Mouse (Mus musculus) embryonic facial prominence, embryonic 10.5 days (tissue): Measurements from ENCODE around the gene Jph4. TPM values are rescaled to one million over a fixed set of nuclear protein-coding genes. Genes with fewer than 3 reads are reported as not detected.

Experiments
- DNase-seq: peaks from one replicate; pipeline ENCODE4 v3.0.0-alpha.2; 2017; ENCODE audit warnings: low spot score
- H3K27ac ChIP-seq: fragments of 300-500 bp; sonication (generic); replicated peaks from 2 replicates; pipeline ENCODE4 v1.5.1; 2016; ENCODE audit warnings: mild to moderate bottlenecking
- H3K27me3 ChIP-seq: fragments of 300-500 bp; sonication (generic); replicated peaks from 2 replicates; pipeline ENCODE4 v1.6.1; 2016; ENCODE audit warnings: low read depth, mild to moderate bottlenecking; ENCODE audit not compliant: poor library complexity, severe bottlenecking
- H3K36me3 ChIP-seq: fragments of 300-500 bp; sonication (generic); replicated peaks from 2 replicates; pipeline ENCODE4 v1.6.1; 2016; ENCODE audit warnings: mild to moderate bottlenecking, moderate library complexity
- H3K4me1 ChIP-seq: fragments of 300-500 bp; sonication (generic); 2 replicates; pipeline ENCODE4 v1.6.1; 2016
- H3K4me3 ChIP-seq: fragments of 300-500 bp; sonication (generic); 2 replicates; pipeline ENCODE4 v1.5.1; 2016; ENCODE audit warnings: mild to moderate bottlenecking, moderate library complexity
- H3K9me3 ChIP-seq: fragments of 300-500 bp; sonication (generic); 2 replicates; pipeline ENCODE4 v1.6.1; 2016; ENCODE audit warnings: mild to moderate bottlenecking
- WGBS: fragments of 180-500 bp; shearing (Covaris S2); methylation state at CpG from one replicate; pipeline ENCODE4 v1.1.7; 2016; 5-methylcytosine and 5-hydroxymethylcytosine counted together
- polyA plus RNA-seq: library from polyadenylated mRNA; unstranded; fragments of >200 nt; fragmentation: Nextera tagmentation; extraction: Ambion mirVana; gene quantifications from 2 replicates; pipeline ENCODE4 v1.2.1, GENCODE M21; 2016

Gene Jph4
- polyA plus RNA-seq, 1 experiment from 2014 or later = 0.81 TPM

DNA sequence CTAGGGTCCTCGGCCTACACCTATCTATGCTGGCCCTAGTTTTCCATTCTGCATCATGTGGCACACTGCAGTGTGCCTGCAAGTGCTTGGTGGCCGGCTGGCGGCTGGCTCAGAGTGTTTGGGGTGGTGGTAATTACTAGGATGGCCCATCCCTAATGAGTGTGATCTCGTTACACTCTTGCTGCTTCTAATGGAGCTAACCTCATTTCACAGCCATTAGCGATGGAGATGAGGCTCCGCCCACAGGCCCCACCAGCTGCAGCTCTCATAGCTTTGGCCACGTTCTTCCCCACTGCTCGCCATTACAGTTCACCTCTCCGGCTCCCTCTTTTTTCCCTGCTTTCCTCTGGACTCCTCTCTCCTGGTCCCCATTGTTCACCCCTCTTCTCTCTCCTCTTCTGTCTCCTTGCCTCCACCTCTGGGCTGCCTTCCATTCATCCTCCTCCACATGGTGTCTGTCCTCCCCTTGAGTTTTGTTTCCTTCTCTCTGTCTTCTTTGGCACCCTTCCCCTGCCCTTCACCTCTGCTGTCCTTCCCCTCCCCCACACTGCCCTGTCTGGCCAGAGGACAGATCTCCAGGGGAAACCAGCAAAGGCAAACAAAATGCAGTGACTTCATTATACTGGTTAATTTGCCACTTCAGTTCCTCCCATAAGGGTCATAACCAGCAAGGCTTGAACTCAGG is 31.3 kb downstream of the Jph4 start:
- Histone ChIP-seq H3K27ac (peak overlapping the region; percentile 5; the same call in 1 of the 2 replicates), H3K36me3 (no peaks in the 10 kb centered on the region; the same call in 1 of the 2 replicates), H3K27me3 (0 out of 2 replicates have a peak, but pooled peaks cover 3% of the 10 kb centered on the region), H3K4me3 (no peak overlapping the region), H3K4me1 (peaks cover 40% of the 10 kb centered on the region), H3K9me3 (no peaks in the 10 kb centered on the region)
- 40% methylated on average over 9 of the region's 9 CpGs for WGBS
- DNase-seq = no peak

- H3K9me3 ChIP-seq = no peaks in the 10 kb centered on the region
- WGBS = 77% methylated on average over 6 of the region's 6 CpGs
- no peak overlapping the region for H3K4me3 ChIP-seq
- DNase-seq = no peak
- H3K4me1 ChIP-seq = peaks cover 41% of the 10 kb centered on the region
- no peaks in the 10 kb centered on the region; the same call in 1 of the 2 replicates for H3K36me3 ChIP-seq
- peaks cover 7% of the 10 kb centered on the region for H3K27me3 ChIP-seq
- H3K27ac ChIP-seq = no peak overlapping the region
Observed at GRCm38 (mm10) chr14:55083481-55083880, 33.3 kb downstream of the Jph4 start.

DNA sequence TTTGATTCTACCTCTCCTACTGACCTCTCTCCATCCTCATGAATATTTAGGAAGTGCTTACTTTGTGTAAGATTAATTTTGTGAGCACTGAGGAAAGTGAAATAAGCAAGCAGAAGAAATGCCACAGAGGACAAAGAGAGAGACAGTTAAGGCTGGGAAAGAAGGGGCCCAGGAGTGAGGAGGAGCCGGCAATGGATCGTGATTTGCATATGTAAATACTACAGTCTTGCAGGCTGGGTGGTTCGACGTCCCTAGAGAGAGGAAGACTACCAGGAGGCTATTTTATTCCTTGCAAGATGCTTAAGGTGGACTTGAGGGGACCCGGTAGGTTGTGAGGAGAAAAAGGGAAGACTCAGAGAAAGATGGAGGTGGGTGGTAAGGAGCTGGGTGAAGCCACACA is 35.6 kb downstream of the Jph4 start:
- WGBS = 46% methylated on average over 5 of the region's 5 CpGs
- peaks cover 37% of the 10 kb centered on the region for H3K4me1 ChIP-seq

DNA sequence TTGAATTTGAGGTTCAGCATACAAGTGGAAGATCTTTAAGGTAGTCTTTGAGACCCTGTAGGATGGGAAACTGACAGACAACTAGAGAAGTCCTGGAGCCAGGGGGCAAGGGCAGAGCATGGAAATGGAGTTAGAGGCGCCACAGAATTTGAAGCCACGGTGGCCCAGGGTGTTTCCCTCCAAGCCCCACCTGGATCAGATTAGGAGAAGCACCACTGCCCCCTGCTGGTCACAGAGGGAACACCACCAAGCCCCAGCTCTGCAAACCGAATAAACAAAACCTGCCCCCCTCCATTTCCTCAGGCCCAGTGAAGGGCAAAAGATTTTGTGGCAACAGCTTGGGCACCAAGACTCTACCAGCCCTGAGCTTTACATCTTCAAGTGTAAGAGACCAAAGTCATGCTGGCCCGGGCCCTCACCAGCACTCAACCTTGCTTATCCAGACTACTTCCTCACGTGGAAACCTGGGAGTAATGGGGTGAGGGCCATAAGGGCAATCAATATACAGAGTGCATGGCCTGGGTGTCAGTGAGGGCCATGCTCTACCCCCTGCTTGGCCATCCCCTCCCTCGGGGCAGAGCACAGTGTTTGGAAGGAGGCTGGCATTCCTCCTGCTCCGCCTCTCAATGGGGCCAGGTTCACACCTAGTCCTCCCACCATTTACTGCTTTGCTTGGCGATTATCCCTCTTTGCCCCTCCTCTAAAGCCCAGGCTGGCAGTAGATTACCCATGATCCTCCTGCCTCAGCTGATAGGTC is 37.3 kb downstream of the Jph4 start:
- H3K36me3 ChIP-seq = peaks cover 10% of the 10 kb centered on the region
- peaks cover 36% of the 10 kb centered on the region for H3K27me3 ChIP-seq
- peak; percentile 88 for DNase-seq
- peak overlapping the region; percentile 45 for H3K4me3 ChIP-seq
- peak overlapping the region; percentile 65 for H3K27ac ChIP-seq
- no peaks in the 10 kb centered on the region for H3K9me3 ChIP-seq
- peaks cover 27% of the 10 kb centered on the region for H3K4me1 ChIP-seq
- WGBS = 20% methylated on average over 8 of the region's 8 CpGs

More for the DNA sequence above, 35.6 kb downstream of the Jph4 start:
- Histone ChIP-seq H3K27ac (no peak overlapping the region), H3K9me3 (no peaks in the 10 kb centered on the region), H3K27me3 (peaks cover 30% of the 10 kb centered on the region), H3K4me3 (no peak overlapping the region), H3K36me3 (no peaks in the 10 kb centered on the region; the same call in 1 of the 2 replicates)
- no peak for DNase-seq

GRCm38 (mm10) chr14:55078366-55078989 is 38.3 kb downstream of the Jph4 start:
- Histone ChIP-seq H3K9me3 (no peaks in the 10 kb centered on the region), H3K36me3 (peaks cover 19% of the 10 kb centered on the region), H3K27me3 (peaks cover 44% of the 10 kb centered on the region), H3K4me1 (peaks cover 27% of the 10 kb centered on the region), H3K27ac (peak overlapping the region; percentile 65), H3K4me3 (peak overlapping the region; percentile 45)
- peak; percentile 47 for DNase-seq
- 3% methylated on average over 23 of the region's 23 CpGs for WGBS

GRCm38 (mm10) chr14:55077481-55078365 is 39.0 kb downstream of the Jph4 start:
- Histone ChIP-seq H3K27me3 (peaks cover 51% of the 10 kb centered on the region), H3K4me3 (peak overlapping the region; percentile 45; the same call in 1 of the 2 replicates), H3K36me3 (peaks cover 26% of the 10 kb centered on the region), H3K27ac (no peak overlapping the region), H3K4me1 (peaks cover 31% of the 10 kb centered on the region), H3K9me3 (no peaks in the 10 kb centered on the region)
- DNase-seq = no peak
- 17% methylated on average over 15 of the region's 15 CpGs for WGBS

DNA sequence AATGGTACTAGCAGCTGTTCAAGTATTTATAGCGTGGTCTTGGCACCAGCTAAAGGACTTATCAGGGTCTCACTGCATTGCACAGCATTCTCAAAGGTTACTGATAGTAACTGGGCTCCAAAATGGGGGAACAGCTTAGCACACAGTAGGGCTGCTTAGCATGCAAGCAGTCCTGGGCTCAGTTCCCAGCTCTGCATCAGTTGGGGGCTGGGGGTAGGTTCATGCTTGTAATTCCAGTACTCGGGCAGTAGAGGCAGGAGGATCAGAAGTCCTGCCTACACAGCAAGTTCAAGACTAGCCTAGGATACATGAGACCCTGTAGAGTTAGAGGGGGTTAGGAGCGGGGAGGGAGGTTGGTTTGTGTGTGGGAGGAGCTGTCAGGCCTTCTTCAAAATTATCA is 39.8 kb downstream of the Jph4 start:
- H3K9me3 ChIP-seq = no peaks in the 10 kb centered on the region
- H3K27me3 ChIP-seq = peaks cover 59% of the 10 kb centered on the region
- DNase-seq = no peak
- H3K36me3 ChIP-seq = peaks cover 34% of the 10 kb centered on the region
- WGBS = 64% methylated on average over 3 of the region's 3 CpGs
- no peak overlapping the region for H3K27ac ChIP-seq
- H3K4me1 ChIP-seq = peaks cover 39% of the 10 kb centered on the region
- no peak overlapping the region for H3K4me3 ChIP-seq

DNA sequence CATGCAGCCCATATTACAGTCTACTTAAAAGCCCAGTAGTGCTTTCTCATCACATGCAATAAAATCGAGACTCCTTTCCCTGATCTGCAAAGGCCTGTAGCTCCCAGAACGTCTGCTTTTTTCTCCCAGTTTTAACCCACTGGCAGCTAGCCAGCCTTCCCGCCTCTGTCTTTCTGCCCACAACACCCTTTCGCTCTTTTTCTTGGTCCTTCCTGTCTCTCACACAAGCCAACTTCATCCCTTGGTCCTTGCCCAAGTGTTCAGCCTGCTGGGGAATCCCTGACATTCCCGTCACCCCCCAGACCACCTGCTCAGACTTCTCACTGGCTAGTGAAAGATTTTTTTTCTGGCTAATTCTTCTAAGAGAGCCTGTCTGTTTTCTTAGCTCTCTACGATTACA is 40.5 kb downstream of the Jph4 start:
- Histone ChIP-seq H3K36me3 (peaks cover 34% of the 10 kb centered on the region), H3K4me1 (peaks cover 46% of the 10 kb centered on the region), H3K27me3 (peaks cover 66% of the 10 kb centered on the region), H3K9me3 (no peaks in the 10 kb centered on the region), H3K4me3 (no peak overlapping the region), H3K27ac (no peak overlapping the region)
- 65% methylated on average over 6 of the region's 6 CpGs for WGBS
- no peak for DNase-seq

DNA sequence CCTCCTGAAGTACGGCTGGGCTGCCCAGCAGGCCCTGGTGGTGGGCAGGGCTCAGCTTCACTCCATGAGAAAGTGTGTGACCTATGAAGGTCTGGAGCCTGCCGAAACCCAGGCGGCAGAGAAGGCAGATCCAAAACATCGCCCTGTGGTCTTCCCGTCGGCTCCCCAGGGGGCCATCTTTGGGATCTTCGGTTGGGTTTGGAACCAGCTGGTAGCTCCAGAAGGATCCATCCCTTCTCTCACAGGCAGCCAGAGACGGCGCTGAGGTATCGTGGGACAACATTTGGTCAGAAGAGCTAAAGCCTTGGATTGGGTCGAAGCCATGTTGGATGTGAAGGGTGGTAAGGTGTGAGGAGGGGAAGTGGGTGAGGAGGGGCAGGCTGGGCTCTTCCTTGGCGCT is 42.3 kb downstream of the Jph4 start:
- H3K4me1 ChIP-seq = peaks cover 48% of the 10 kb centered on the region
- 94% methylated on average over 12 of the region's 12 CpGs for WGBS
- H3K36me3 ChIP-seq = peaks cover 41% of the 10 kb centered on the region
- DNase-seq = no peak
- no peak overlapping the region for H3K4me3 ChIP-seq
- peaks cover 78% of the 10 kb centered on the region for H3K27me3 ChIP-seq
- H3K9me3 ChIP-seq = no peaks in the 10 kb centered on the region
- no peak overlapping the region for H3K27ac ChIP-seq

DNA sequence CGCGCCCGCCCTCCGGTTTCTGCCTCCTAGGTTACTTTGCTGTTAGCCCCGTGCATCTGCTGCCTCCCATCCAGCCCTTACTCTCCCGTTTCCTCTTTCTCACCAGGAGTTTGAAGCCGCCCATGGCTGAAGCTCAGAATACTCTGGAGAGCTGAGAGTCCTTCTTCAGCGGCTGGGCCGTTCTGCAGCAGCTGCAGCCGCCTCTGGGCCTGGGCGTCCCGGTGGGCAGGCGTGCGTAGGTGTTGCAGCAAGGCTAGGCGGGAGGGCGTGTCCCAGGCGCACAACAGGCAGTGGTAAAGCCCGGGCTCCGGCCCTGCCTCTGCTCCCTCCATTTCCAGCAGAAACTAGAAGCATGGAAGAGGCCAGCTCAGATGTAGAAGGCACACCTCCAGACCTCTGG is 45.0 kb downstream of the Jph4 start:
- DNase-seq = peak; percentile 35
- peaks cover 53% of the 10 kb centered on the region for H3K27me3 ChIP-seq
- H3K9me3 ChIP-seq = no peaks in the 10 kb centered on the region
- H3K27ac ChIP-seq = peak overlapping the region; percentile 5; the same call in 1 of the 2 replicates
- peaks cover 62% of the 10 kb centered on the region for H3K36me3 ChIP-seq
- peaks cover 26% of the 10 kb centered on the region for H3K4me1 ChIP-seq
- 26% methylated on average over 19 of the region's 19 CpGs for WGBS
- no peak overlapping the region; the same call in 1 of the 2 replicates for H3K4me3 ChIP-seq

- no peak overlapping the region for H3K27ac ChIP-seq
- 90% methylated on average over 8 of the region's 8 CpGs for WGBS
- peaks cover 63% of the 10 kb centered on the region for H3K36me3 ChIP-seq
- no peak for DNase-seq
- H3K27me3 ChIP-seq = peaks cover 42% of the 10 kb centered on the region
- no peaks in the 10 kb centered on the region for H3K9me3 ChIP-seq
- H3K4me3 ChIP-seq = no peak overlapping the region
- H3K4me1 ChIP-seq = peaks cover 31% of the 10 kb centered on the region
Observed at GRCm38 (mm10) chr14:55066042-55066441, 50.7 kb downstream of the Jph4 start.

GRCm38 (mm10) chr14:55065391-55065790 is 51.3 kb downstream of the Jph4 start:
- H3K4me3 ChIP-seq = no peak overlapping the region
- 89% methylated on average over 13 of the region's 13 CpGs for WGBS
- H3K9me3 ChIP-seq = no peaks in the 10 kb centered on the region

More at GRCm38 (mm10) chr14:55065391-55065790, 51.3 kb downstream of the Jph4 start:
- peaks cover 36% of the 10 kb centered on the region for H3K27me3 ChIP-seq
- no peak for DNase-seq
- peaks cover 32% of the 10 kb centered on the region for H3K4me1 ChIP-seq
- no peak overlapping the region for H3K27ac ChIP-seq
- peaks cover 63% of the 10 kb centered on the region for H3K36me3 ChIP-seq
